Mouse (Mus musculus) olfactory bulb, adult 2 months (tissue): Measurements from ENCODE around the gene Olfr30.

Source experiments
- CTCF ChIP-seq: fragments of 200-500 bp; IDR thresholded peaks from 2 replicates; pipeline ENCODE4 v1.5.1; 2012; ENCODE audit warnings: low read depth, mild to moderate bottlenecking, low read length, moderate library complexity; ENCODE audit not compliant: insufficient read depth
- POLR2A ChIP-seq: fragments of 200-500 bp; IDR thresholded peaks from 2 replicates; pipeline ENCODE4 v1.6.1; 2012; ENCODE audit warnings: mild to moderate bottlenecking, low read depth, low read length, moderate library complexity; ENCODE audit not compliant: insufficient read depth

DNA sequence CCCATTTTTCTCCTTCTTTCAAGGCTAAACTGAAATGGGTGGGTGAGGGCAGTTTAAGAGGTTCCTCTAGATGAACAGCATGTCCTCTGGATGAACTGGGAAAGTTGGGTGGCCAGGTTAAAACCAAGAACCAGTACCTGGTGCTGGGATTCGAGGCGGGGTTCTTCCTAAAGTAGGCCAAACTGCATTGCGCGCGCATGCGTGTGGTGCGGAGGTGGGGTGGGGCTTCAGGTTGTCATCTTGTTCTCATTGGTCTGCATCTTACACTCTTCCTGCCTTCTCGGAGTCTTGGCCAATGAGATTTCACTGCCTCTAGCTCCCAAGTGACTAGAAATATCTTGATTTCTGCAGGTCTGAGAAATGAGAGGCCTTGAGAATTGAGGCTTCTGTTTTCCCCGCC is 9.3 kb downstream of the Olfr30 start, which contains the start of gene Lypd9:
- TF ChIP-seq POLR2A = no peak
- no peak for TF ChIP-seq CTCF
